Mouse (Mus musculus): ENCODE results near the gene Cbr2.

Gene Cbr2

DNA sequence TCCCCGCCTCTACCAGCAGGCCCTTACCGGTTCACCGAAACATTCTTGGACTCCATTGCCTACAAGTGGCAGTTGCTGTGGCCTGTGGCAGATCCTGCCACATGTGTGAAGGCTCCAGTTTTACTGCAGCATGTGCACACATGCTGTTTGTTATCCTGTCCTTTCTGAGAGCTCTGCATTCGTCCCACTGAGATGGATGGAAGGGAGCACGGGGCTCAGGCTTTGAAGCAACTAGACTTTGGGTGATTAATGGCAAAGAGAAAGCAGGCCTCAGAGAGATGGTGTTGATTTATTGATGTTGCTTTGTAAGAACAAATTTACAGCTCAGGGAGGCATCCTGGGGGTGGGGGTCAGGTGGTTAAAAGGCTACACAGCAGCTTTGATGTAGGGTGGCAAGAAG, 21.2 kb downstream of the Cbr2 start:
- DNase-seq = no peak

DNA sequence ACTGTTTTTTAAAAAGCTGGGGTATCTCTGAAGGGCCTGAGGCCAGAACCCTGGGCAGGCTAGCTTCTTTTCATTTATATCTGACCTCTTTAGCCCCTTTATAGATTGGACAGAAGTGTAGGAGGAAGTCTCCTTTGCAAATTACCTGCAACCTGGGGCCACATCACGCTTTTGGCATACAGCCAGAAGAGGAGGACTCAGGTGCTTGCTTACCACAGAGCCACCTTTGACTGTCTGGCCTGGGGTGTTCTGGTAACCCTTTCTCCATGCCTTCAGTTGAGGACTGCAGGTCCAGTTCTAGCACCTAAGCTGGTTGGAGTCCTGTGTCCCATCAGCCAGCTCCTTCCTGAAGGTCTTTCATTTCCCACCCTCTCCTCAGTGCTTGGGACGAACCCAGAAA, 22.4 kb downstream of the Cbr2 start:
- no peak for DNase-seq

DNA sequence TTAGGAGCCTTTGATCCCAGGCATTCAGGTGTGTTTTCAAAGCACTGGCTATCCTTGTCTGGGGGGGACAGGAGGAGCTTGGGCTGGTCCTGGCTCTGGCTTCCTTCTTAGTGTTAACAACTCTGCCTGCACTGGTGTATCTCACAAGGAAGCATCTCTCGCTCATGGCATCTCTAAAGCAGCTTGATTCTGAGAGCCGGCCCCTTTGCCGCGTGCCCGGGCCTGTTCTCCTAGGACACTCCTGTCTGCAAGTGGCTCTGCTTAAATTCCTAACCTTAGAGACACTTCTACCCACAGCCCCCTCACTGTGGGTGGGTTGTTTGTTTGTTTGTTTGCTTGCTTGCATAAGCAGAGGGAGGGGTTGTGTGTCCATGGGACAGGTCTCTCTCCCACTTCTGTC, 23.9 kb downstream of the Cbr2 start:
- no peak for DNase-seq

DNA sequence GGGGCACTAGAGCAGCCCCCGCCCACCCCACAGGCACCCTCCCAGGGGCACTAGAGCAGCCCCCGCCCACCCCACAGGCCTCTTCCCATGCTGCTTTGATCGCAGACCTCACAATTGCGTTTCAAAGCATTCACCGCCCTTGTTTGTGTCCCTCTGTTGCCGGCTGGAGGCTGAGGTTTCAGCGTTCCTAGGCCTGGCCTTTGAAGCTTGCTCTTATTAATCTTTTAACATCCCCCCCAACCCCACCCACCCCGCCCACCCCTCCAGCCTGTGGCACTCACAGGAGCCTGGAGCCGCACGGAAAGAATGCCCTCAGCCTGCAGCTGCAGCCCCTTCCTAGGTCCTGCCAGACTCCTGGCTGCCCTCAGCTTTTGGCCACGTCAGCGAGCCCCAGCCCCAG, 24.7 kb downstream of the Cbr2 start:
- DNase-seq = no peak

DNA sequence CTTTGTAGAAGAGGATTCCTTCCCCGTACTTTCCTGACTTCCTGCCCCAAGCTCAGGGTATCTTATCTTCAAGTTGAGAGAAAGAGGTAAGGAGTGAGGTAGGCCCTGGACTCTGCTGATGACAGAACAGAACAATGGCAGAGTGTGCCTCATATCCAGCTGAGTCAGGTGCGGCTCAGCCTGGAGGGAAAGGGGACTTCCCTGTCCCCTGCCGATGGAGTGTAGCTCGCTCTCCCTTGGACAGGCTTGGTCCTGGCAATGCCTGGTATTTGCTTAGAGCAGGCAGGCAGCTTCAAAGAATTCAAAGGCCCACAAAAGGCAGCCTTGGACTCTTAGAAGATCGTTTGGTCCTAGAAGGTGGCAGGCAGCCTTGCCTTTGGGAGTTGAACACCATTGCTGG, 25.8 kb downstream of the Cbr2 start:
- DNase-seq = no peak

DNA sequence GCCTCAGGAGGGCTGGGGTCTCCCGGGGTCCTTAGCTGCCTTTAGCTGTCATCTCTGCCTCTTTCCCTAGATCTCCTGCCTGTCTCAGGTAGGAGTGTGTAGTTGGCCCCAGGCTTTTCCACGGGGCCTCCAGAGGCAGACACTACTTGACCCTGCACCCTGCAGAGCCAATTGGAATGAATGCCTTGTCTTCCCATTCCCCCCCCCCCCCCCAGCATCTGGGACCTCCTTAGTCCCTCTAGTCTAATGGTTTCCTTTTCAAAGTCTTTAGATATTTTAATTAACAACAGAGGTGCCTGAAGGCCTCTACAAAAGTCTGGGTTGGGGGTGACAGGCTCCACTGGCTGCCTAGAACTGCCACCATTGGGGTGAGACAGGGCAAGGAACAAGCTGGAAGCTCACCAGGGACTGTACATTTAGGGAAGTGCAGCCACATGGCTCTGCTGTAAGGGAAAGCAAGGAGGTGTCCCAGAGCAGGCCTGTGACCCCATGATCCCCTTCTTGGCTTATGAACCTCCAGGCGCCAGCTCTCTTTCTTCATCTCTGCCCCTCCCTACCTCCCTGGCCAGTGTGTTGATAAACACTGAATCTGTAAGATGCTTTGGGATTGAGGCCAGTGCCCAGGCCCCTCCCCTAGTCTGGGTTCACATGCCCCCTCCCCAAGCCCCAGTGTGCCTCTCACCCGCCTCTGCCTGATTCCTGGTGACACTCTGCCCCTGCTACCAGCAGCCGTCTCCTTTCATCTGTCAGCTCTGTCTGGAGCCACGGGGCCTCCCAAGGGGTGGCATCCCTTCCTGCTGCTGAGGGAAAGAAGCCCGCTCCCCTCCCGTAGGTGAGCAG, 27.2 kb downstream of the Cbr2 start:
- no peak for DNase-seq

DNA sequence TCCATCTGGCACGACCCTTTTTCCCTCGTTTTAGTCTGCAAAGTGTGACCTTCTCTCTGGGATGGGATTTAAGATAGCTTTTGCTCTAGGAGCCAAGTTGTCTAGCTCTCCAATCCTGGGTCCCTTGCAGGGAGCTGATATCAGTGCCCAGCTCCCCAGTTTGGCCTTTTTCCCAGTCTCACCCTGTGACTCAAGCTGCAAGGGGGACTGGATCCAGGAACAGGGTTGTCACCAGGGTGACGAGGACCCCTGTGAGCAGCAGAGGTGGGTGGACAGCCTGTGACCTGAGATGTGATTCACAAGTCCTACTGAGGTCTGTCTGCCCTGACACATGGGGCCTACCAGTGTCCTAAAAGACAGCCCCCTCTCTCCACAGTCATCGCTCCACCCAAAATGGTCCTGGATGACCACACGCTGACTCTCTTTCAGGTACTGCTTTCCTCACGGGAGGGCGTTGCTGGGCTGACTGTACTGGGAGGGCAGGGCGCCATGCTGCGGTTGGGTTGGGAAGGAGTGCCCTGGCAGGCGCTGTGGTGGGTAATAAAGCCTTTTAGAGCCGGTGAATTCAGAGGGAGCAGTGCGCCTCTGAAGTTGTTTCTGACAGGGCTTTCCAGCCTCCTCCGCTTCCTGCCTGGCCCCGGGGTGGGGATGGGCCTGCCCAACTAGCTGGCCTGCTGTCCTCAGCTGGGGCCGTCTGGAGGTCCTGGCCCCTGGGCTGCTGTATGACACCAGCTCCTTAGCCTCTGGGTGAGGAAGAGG, 28.0 kb downstream of the Cbr2 start:
- DNase-seq = no peak

GRCm38 (mm10) chr11:120697741-120698140, 34.2 kb downstream of the Cbr2 start:
- no peak for DNase-seq

DNA sequence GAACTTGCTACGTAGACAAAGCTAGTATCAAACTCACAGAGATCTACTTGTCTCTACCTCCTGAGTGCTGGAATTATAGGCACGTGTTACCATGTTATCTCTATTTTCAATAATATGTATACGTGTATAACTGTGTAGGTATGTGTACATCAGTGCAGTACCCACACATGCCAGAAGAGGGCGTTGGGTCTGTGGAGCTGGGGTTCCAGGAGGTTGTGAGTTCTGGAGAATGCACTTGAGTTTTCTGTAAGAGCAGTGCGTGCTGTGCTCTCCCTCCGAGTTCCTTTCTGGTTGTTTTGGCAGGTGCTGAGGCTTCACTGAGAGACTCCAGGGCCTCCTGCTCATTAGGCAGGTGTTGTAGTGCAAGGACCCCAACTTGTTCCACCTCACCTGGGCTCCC, 35.3 kb downstream of the Cbr2 start:
- DNase-seq = no peak

DNA sequence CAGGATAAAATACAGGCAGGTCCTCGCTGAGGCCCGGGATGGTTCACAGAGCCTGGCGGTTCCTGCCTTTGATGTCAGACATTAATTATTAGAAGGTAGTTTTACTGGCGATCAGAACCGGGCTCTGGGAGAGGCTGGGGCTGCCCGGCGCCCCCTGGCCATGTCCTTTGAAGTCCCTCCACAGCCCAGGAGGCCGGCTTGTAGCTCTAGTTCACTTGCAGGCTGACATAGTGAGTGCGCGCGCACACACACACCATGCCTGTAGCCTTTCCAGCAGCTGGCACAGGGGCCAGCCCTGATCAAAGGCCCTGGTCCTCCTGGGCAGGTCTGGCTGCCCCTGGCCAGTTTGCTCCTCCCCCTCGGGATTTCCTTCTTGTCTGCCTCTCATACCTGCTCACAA, 36.3 kb downstream of the Cbr2 start:
- DNase-seq = no peak

- no peak for DNase-seq
Observed at GRCm38 (mm10) chr11:120695184-120695583, 36.7 kb downstream of the Cbr2 start.

DNA sequence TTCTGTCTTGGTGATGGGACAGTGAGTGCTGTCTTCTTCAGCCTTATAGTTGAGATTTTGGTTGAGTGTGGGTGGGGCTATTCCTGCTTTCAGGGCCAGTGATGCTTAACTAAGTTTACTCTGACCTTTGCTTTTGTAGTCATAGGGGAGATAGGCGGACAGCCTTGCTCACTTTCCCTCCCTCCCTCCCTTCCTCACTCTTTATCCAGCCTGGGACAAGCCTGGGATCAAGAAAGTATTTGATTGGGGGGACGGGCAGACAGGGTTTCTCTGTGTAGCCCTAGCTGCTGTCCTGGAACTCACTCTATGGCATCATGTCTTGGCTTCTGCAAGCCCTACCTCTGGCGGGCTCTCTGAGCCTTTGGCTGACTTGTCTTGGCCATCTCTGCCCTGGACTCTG, 38.5 kb downstream of the Cbr2 start:
- DNase-seq = no peak

DNA sequence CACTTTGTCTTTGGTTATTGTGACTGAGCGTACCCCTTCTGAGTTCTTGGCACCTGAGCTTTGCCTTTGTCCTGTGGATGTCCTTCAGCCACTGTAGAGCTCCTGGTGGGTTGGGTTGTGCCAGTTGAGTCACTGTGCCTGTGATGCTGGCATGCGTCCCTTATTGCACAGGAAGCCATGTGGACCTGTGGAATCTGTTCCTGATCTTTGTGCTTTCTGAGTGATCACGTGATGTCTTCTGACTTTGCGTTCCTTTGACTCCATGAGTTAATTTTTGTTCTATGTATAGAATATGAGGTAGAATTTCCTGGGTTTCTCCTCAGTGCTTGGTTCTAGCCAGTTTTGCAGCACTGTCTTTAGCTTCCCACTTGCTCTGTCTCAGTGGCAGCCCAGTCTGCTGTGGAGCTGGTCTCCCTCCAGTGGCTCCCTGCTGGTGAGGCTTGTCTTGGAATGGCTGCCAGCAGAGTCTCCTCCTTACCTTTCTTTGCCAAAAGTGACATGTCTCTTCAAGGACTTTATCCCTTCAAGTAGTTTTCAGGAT, 39.4 kb downstream of the Cbr2 start:
- peak; percentile 39 for DNase-seq

DNA sequence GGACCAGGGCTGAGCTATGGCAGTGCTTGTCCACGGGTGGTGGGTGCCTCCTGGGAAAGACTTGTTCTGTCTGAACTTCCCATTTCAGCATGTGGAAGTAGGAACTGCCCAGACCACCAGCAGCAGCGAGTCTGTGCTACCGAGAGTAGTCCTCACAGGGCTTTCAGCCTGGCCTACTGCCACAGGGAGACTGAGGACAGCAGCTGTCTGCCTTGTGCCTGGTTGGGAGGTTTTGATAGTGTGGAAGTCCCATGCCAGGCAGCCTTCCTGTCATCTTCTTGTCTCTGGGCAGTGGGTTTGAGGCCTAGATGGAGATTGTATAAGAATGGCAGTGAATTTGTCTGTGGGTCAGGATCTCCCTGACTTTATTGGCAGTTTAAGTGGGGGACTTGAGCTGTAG, 42.5 kb downstream of the Cbr2 start:
- DNase-seq = no peak

DNA sequence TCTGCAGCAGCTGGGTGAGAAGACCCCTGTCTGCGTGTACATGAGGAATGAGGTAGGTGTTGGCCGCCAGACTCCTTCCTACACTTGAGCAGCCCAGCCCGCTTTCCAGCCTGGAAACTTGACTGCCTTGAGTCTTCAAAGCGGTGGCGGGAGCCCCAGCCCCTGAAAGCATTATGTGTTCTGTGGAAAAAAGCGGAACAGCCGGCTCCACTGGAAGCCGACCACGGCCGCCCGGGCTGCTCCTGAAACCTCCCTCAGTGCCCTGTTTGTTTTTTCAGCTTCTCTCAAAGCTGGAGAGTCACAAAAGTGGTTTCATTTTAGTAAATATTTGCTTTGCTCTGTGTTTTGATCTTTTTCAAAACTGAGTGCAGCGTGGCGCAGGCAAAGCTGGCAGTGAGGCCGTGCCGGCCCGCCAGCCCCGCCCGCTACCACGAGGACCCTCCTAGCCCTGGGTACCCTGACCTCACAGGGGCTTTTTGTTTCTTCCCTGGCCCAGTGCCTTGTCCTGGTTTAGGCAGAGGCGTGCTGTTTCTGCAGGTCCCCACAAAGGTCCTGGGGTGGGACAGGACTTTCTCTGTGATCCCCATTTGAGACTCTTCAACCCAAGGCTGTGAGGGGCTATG, 45.2 kb downstream of the Cbr2 start:
- no peak for DNase-seq

- no peak for DNase-seq
Observed at GRCm38 (mm10) chr11:120684660-120685059, 47.3 kb downstream of the Cbr2 start.

- no peak for DNase-seq
Observed at GRCm38 (mm10) chr11:120684086-120684485, 47.8 kb downstream of the Cbr2 start.

DNA sequence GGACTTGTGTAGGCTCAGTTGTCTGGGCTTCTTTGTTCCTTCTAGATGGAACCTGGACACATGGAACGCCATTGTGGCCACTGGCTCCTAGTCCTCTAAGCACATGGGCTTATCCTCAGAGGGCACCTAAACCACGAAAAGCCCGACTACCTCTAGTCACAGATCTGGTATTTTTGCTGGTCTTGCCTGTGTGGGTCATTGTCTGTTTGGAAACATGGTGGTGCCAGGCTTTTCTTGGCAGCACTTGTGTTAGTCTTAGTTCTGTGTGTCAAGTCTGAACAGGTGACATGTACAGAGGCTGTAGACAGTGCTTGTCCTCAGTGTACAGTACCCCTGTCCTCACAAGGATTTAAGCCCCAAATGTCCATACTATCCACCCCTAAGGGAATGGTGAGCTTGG, 48.4 kb downstream of the Cbr2 start:
- no peak for DNase-seq

DNA sequence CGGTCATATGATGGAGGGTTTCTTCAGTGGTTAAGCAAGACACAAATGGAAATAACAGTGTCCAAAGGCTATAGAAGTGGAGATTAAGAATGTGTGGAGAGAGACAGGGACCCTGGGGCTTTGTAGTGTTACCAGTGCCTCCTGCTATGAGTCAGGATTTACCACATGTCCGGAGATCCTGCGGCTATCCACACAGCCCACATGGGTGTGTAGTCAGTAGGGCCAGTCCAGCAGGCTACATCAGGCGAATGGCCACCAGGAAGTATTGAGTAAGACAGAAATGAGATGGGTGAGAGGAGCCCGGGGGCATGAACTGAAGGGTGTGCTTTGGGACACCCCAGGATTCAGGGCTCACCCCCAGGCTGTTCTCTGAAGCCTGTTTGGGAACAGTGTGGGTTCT, 49.2 kb downstream of the Cbr2 start:
- DNase-seq = no peak

- no peak for DNase-seq
Observed at GRCm38 (mm10) chr11:120679909-120680308, 52.0 kb downstream of the Cbr2 start.

Measured in right cerebral cortex, adult 18-20 months (tissue).